Mouse (Mus musculus) embryonic fibroblast, embryonic 13.5 days (primary cell): ENCODE measurements around the gene Dnajc5. TPM values are rescaled to one million over a fixed set of nuclear protein-coding genes. Genes with fewer than 3 reads are reported as not detected.
A peak's percentile ranks its signal among the peaks of the same experiment; 100 is the strongest.

Experiments
- H3K27ac ChIP-seq: 2 replicates; pipeline ENCODE4 v1.5.1; 2012; ENCODE audit warnings: low read length, control low read depth, inconsistent platforms; ENCODE audit not compliant: insufficient read depth
- H3K4me1 ChIP-seq: 2 replicates; pipeline ENCODE4 v1.6.1; 2011; ENCODE audit warnings: low read length; ENCODE audit not compliant: control insufficient read depth, insufficient read depth
- H3K4me3 ChIP-seq: 2 replicates; pipeline ENCODE4 v1.5.1; 2011; ENCODE audit warnings: mild to moderate bottlenecking, control low read depth, low read length; ENCODE audit not compliant: insufficient read depth
- CTCF ChIP-seq: IDR thresholded peaks from 2 replicates; pipeline ENCODE4 v1.5.1; 2011; ENCODE audit warnings: mild to moderate bottlenecking, control low read depth, low read length, moderate library complexity, borderline replicate concordance; ENCODE audit not compliant: insufficient read depth
- POLR2A ChIP-seq: IDR thresholded peaks from 2 replicates; pipeline ENCODE4 v1.6.1; 2011; ENCODE audit warnings: low read depth, mild to moderate bottlenecking, control low read depth, low read length, moderate library complexity
- polyA plus RNA-seq: library from polyadenylated mRNA; stranded (reverse); fragments of >200 nt; gene quantifications from 2 replicates; pipeline ENCODE4 v1.2.4, GENCODE M21; 2011; ENCODE audit warnings: low read depth; ENCODE audit not compliant: missing spikeins, insufficient read length

Gene Dnajc5
- polyA plus RNA-seq, 1 experiment = 97.4 TPM

- no peak overlapping the region for H3K27ac ChIP-seq
- 0 out of 2 replicates have a peak, but pooled peaks cover 5% of the 10 kb centered on the region for H3K4me1 ChIP-seq
- no peak overlapping the region for H3K4me3 ChIP-seq
- TF ChIP-seq POLR2A (0 out of 2 replicates have a peak, but pooled peaks have one; percentile 11), CTCF (no peak)
Measured at GRCm38 (mm10) chr2:181578790-181579618, 58.7 kb downstream of the Dnajc5 start.

- TF ChIP-seq POLR2A (no peak), CTCF (no peak)
- Histone ChIP-seq H3K4me3 (no peak overlapping the region), H3K4me1 (0 out of 2 replicates have a peak, but pooled peaks cover 5% of the 10 kb centered on the region), H3K27ac (no peak overlapping the region)
Measured at GRCm38 (mm10) chr2:181579681-181580080, 59.4 kb downstream of the Dnajc5 start.

- H3K27ac ChIP-seq = peak overlapping the region; percentile 38
- TF ChIP-seq POLR2A (no peak), CTCF (no peak)
- peak overlapping the region; percentile 51 for H3K4me3 ChIP-seq
- 0 out of 2 replicates have a peak, but pooled peaks cover 5% of the 10 kb centered on the region for H3K4me1 ChIP-seq
Measured at GRCm38 (mm10) chr2:181580131-181580772, 60.0 kb downstream of the Dnajc5 start.

- Histone ChIP-seq H3K4me3 (peak overlapping the region; percentile 67), H3K27ac (peak overlapping the region; percentile 92), H3K4me1 (0 out of 2 replicates have a peak, but pooled peaks cover 5% of the 10 kb centered on the region)
- peak; percentile 82 for TF ChIP-seq POLR2A
- TF ChIP-seq CTCF = peak; percentile 90; the same call in 1 of the 2 replicates
Measured at GRCm38 (mm10) chr2:181581016-181581401, 60.7 kb downstream of the Dnajc5 start.

DNA sequence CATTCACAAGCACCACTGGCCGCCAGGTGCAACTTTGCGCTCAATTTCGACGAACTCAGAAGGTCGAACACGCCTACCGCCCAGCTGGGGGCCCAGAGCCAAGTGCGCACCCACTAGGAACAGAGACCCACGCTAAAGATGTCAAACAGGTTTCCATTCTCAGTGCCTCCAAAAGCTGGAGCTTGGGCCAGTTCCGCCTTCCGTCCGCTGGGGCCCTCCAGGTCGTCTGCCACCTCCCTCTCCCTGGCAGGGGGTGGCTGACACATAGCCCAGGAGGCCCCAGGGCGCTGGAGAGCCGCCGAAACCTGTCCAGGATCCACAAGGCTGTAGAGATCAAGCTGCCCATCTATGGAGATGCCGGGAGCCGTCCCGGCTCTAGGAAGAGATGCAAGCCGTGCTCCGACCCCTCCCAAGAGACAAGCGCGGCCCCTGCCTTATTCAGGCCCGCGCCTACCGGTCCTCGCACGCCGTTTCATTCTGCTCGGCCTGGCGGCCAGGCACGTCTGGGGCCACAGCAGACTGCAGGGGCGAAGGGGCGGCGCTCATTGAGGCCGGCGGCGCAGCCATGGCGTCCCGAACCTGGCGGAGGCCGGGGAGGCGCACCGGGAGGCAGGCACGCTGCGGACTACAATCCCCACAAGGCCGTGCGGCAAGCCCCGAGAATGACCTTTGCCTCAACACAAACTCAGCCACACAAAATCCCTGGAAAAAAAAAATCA lies 61.3 kb downstream of the Dnajc5 start:
- H3K4me3 ChIP-seq = peak overlapping the region; percentile 67
- H3K4me1 ChIP-seq = 0 out of 2 replicates have a peak, but pooled peaks cover 5% of the 10 kb centered on the region
- TF ChIP-seq POLR2A (peak; percentile 71), CTCF (no peak)
- H3K27ac ChIP-seq = peak overlapping the region; percentile 92

DNA sequence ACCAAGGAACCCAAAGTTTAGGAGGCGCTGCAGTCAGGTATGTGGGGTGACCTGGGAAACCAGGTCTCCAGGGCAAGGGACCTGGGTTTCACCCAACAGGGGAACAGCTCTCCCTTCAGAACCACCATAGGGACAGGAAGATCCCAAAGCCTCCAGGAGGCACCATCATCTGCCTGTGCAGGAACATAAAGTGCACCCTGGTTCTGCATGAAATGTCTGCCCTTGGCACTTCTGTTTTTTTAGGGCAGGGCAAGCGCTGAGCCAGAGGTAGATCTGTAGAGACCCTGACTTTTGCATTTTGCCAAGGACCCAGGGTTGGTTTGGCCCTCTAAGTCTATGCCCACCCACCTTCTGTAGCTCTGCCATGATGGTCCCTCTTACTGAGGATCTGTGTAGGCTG lies 62.1 kb downstream of the Dnajc5 start:
- 0 out of 2 replicates have a peak, but pooled peaks cover 5% of the 10 kb centered on the region for H3K4me1 ChIP-seq
- H3K4me3 ChIP-seq = no peak overlapping the region
- TF ChIP-seq CTCF (no peak), POLR2A (no peak)
- H3K27ac ChIP-seq = no peak overlapping the region

DNA sequence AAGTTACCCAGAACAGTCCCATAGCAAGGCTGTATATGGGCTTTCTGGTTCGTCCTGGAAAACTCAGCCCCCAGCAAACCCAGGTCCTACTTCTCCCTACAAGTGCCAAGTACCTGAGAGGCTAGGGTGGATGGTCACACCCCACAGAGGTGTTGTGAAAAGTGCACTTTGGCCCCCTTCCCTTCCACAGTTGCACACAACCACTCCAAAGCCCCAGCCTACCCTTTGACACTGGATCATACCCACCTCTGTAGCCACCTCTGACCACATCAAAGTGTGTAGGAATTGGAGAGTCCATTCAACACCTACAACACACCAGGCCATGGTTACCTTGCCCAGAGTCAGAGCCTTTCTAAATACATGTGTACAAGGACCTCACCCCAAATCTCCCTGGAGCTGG lies 62.7 kb downstream of the Dnajc5 start:
- H3K4me1 ChIP-seq = 0 out of 2 replicates have a peak, but pooled peaks cover 5% of the 10 kb centered on the region

DNA sequence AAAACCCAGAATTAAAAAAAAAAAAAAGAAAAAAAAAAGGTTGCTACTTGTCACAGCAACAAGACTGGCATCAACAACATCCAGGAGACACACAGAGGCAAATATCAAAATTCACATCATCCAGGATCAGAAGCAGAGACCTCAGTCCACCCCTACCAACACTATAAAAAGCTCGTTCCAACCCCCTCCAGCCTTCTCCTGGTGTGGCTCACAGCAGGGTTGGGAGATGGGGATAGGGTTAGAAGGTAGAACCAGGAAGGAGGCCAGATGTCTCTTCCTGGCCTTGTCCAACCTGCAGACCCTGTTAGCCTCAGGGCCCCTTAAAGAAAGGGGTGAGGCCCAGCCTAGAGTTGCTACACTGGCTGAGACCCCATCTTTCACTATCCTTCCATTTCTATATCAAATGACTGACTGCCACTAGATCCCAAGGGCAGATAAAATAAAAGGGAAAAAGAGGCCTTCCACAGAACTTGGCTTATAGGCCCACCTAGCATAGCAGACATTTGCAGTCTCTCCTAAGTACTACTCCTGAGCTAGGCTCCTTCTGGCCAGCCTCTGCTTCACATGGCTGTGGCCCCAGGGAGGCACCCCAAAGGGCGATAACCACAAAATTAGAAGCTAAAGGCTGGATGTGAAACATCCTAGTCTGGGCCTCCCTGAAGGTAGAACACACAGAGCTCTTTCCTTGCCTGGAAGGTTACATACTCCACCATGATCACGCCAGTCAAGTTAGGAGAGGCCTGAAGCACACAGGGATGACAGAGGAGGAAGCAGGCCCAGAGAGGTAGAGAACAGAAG lies 63.4 kb downstream of the Dnajc5 start:
- Histone ChIP-seq H3K4me1 (0 out of 2 replicates have a peak, but pooled peaks cover 5% of the 10 kb centered on the region), H3K27ac (no peak overlapping the region), H3K4me3 (no peak overlapping the region)
- TF ChIP-seq CTCF = no peak
- TF ChIP-seq POLR2A = no peak

More for the DNA sequence above, 62.7 kb downstream of the Dnajc5 start:
- no peak for TF ChIP-seq CTCF
- no peak; the same call in 1 of the 2 replicates for TF ChIP-seq POLR2A
- no peak overlapping the region for H3K4me3 ChIP-seq
- no peak overlapping the region for H3K27ac ChIP-seq

DNA sequence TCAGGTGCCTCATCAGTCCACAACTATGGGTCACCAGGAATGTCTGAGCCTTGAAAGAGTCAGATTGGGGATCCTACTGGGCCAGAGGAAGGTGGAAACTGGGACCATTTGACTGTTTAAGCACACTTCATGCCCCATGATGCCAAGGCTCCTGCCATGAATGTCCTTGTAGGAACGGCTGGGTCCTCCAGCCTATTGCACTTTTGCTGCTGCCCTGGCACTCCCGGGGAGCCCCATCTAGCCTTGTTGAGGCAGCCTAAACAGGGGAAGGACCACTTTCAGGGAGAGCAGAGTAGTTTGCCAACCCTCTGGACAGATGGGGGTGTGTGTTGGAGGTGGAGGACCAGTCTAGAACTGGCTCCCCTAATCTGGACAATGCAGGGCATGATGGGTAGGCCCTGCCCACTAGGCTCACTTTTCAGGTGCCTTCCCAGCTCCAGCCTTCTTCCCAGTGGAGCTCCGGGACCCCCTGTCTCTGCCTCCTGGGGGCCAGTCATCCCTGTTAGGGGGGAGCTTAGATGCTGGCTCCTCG lies 64.2 kb downstream of the Dnajc5 start, which contains the start of gene Uckl1:
TSS of gene Uckl1 (minus strand) at position 482 of the 532 bp plus-strand sequence.
- TF ChIP-seq POLR2A = no peak
- TF ChIP-seq CTCF = no peak
- 0 out of 2 replicates have a peak, but pooled peaks cover 5% of the 10 kb centered on the region for H3K4me1 ChIP-seq
- H3K4me3 ChIP-seq = no peak within 1 kb of the TSS
- H3K27ac ChIP-seq = no peak within 1 kb of the TSS
